In genomic region chr12:110702556-110702955, GRCm38 (mm10) we compare ENCODE assay signal across 8 mouse cellular contexts. TPM values are rescaled to one million over a fixed set of nuclear protein-coding genes. Genes with fewer than 3 reads are reported as not detected.
DNase-seq lines count a peak whose midpoint lies in the region; ATAC-seq and TF ChIP-seq lines count a peak whose summit lies in the region.

TSS of gene Hsp90aa1 (minus strand) at chr12:110702728.

- peaks cover 21 to 44% of the 10 kb centered on the region in 2 experiments for H3K4me1 ChIP-seq in MEL (ENCODE audit: control insufficient read depth in 1 of 2, insufficient read depth in 2 of 2, low read length in 2 of 2)
- H3K4me1 ChIP-seq in forebrain, embryonic 13.5 days = peaks cover 14% of the 10 kb centered on the region
- H3K4me1 ChIP-seq in hindbrain, embryonic 11.5 days (replicated peaks; ENCODE audit: control insufficient read depth, insufficient read depth, low read length) = no peaks in the 10 kb centered on the region
- H3K4me1 ChIP-seq in liver, embryonic 13.5 days (replicated peaks) = peaks cover 71% of the 10 kb centered on the region

- peak within 1 kb of the TSS; percentile 85 for H3K27ac ChIP-seq in MEL (ENCODE audit: control insufficient read depth, low read depth, low read length)
- H3K27ac ChIP-seq in forebrain, embryonic 13.5 days = no peak within 1 kb of the TSS
- no peak within 1 kb of the TSS for H3K27ac ChIP-seq in hindbrain, embryonic 11.5 days (ENCODE audit: low read depth, low read length)
- H3K27ac ChIP-seq in liver, embryonic 13.5 days = peak within 1 kb of the TSS; percentile 74

- DNase-seq in frontal cortex, adult 2 months (ENCODE audit: extremely low spot score in 1 of 2, low spot score in 1 of 2) = no peak
- no peak for DNase-seq in frontal cortex, postnatal 36 days (ENCODE audit: low spot score in 2 of 2)
- no peak for DNase-seq in MEL (ENCODE audit: low read depth, low spot score)
- DNase-seq in hindbrain, embryonic 11.5 days (ENCODE audit: low spot score) = no peak
- no peak for DNase-seq in liver, embryonic 13.5 days
- DNase-seq in retina, postnatal 1 day = no peak
- no peak for DNase-seq in retina, embryonic 14.5 days (ENCODE audit: low spot score)

- no peak for TF ChIP-seq POLR2A in MEL (IDR thresholded peaks at IDR 0.05; ENCODE audit: control insufficient read depth in 1 of 2, insufficient read depth in 1 of 2, low read depth in 1 of 2, low read length in 2 of 2, poor library complexity in 1 of 2)

- 63% methylated on average over 4 of the region's 4 CpGs for WGBS in forebrain, embryonic 13.5 days
- WGBS in hindbrain, embryonic 11.5 days = 54% methylated on average over 4 of the region's 4 CpGs
- 53% methylated on average over 4 of the region's 4 CpGs for WGBS in liver, embryonic 13.5 days (ENCODE audit: insufficient replicate concordance)

- H3K9ac ChIP-seq in MEL (ENCODE audit: control insufficient read depth, low read depth, low read length, poor library complexity, severe bottlenecking) = peak within 1 kb of the TSS; percentile 59
- no peak within 1 kb of the TSS for H3K9ac ChIP-seq in forebrain, embryonic 13.5 days
- no peak within 1 kb of the TSS for H3K9ac ChIP-seq in hindbrain, embryonic 11.5 days (ENCODE audit: low read depth, low read length)
- H3K9ac ChIP-seq in liver, embryonic 13.5 days = peak within 1 kb of the TSS; percentile 30; the same call in 1 of the 2 replicates

- TF ChIP-seq EP300 in MEL (IDR thresholded peaks at IDR 0.05; ENCODE audit: low read depth in 1 of 2, low read length in 2 of 2) = no peak; a peak in 1 of 4 replicates

- no peaks in the 10 kb centered on the region; the same call in 1 of the 2 replicates for H3K79me2 ChIP-seq in MEL (ENCODE audit: control insufficient read depth, insufficient read depth, low read length, poor library complexity)

- peaks cover 0 to 40% of the 10 kb centered on the region in 2 experiments; a peak in 2 of 4 replicates for H3K36me3 ChIP-seq in MEL (ENCODE audit: control insufficient read depth in 1 of 2, insufficient read depth in 2 of 2, low read length in 2 of 2)
- no peaks in the 10 kb centered on the region for H3K36me3 ChIP-seq in forebrain, embryonic 13.5 days (ENCODE audit: poor library complexity, severe bottlenecking)
- no peaks in the 10 kb centered on the region for H3K36me3 ChIP-seq in hindbrain, embryonic 11.5 days (ENCODE audit: control insufficient read depth, insufficient read depth, low read length)
- H3K36me3 ChIP-seq in liver, embryonic 13.5 days = no peaks in the 10 kb centered on the region

- TF ChIP-seq RAD21 in MEL (IDR thresholded peaks at IDR 0.05; ENCODE audit: low read depth, low read length) = no peak

- no peak for ATAC-seq in forebrain, embryonic 13.5 days
- no peak for ATAC-seq in hindbrain, embryonic 11.5 days (ENCODE audit: low FRiP score)
- no peak for ATAC-seq in liver, embryonic 13.5 days (ENCODE audit: low read depth)

- H3K9me3 ChIP-seq in MEL (replicated peaks; ENCODE audit: insufficient read depth, low read length) = no peaks in the 10 kb centered on the region
- H3K9me3 ChIP-seq in forebrain, embryonic 13.5 days (replicated peaks) = no peaks in the 10 kb centered on the region
- no peaks in the 10 kb centered on the region for H3K9me3 ChIP-seq in hindbrain, embryonic 11.5 days (ENCODE audit: control insufficient read depth, low read length)
- H3K9me3 ChIP-seq in liver, embryonic 13.5 days (replicated peaks) = no peaks in the 10 kb centered on the region

- peak within 1 kb of the TSS; percentile 43 to 50 for H3K4me3 ChIP-seq in MEL (ENCODE audit: control insufficient read depth in 1 of 2, insufficient read depth in 1 of 2, low read depth in 2 of 2, low read length in 2 of 2)
- no peak within 1 kb of the TSS for H3K4me3 ChIP-seq in forebrain, embryonic 13.5 days
- no peak within 1 kb of the TSS for H3K4me3 ChIP-seq in hindbrain, embryonic 11.5 days (ENCODE audit: low read depth, low read length)
- no peak within 1 kb of the TSS for H3K4me3 ChIP-seq in liver, embryonic 13.5 days (replicated peaks)

- no peak for TF ChIP-seq CTCF in MEL (IDR thresholded peaks at IDR 0.05 in 2 of 3, conservative IDR thresholded peaks at IDR 0.05 in 1 of 3; ENCODE audit: control insufficient read depth in 1 of 3, insufficient read depth in 1 of 3, low read depth in 2 of 3, low read length in 3 of 3, poor library complexity in 1 of 3, severe bottlenecking in 1 of 3)

- no peaks in the 10 kb centered on the region for H3K27me3 ChIP-seq in MEL (ENCODE audit: control insufficient read depth in 1 of 2, insufficient read depth in 2 of 2, low read length in 2 of 2)
- H3K27me3 ChIP-seq in forebrain, embryonic 13.5 days = peaks cover 3% of the 10 kb centered on the region; the same call in 1 of the 2 replicates
- H3K27me3 ChIP-seq in hindbrain, embryonic 11.5 days (ENCODE audit: control insufficient read depth, insufficient read depth, low read length) = no peaks in the 10 kb centered on the region
- no peaks in the 10 kb centered on the region for H3K27me3 ChIP-seq in liver, embryonic 13.5 days

- H3K4me2 ChIP-seq in forebrain, embryonic 13.5 days = no peak within 1 kb of the TSS
- H3K4me2 ChIP-seq in hindbrain, embryonic 11.5 days (replicated peaks; ENCODE audit: low read depth, low read length) = no peak within 1 kb of the TSS
- H3K4me2 ChIP-seq in liver, embryonic 13.5 days = no peak within 1 kb of the TSS

TF ChIP-seq in MEL, 35 proteins besides CTCF, POLR2A, EP300 and RAD21:
- no peak for TF ChIP-seq ZC3H11A (IDR thresholded peaks at IDR 0.05; ENCODE audit: low read depth, low read length)
- no peak for TF ChIP-seq TBP (IDR thresholded peaks at IDR 0.05; ENCODE audit: low read depth, low read length)
- TF ChIP-seq POLR2AphosphoS5 (IDR thresholded peaks at IDR 0.05; ENCODE audit: borderline replicate concordance, low read depth, low read length) = no peak
- no peak for TF ChIP-seq MAFK (IDR thresholded peaks at IDR 0.05; ENCODE audit: borderline replicate concordance, low read depth, low read length)
- no peak for TF ChIP-seq NRF1 (IDR thresholded peaks at IDR 0.05; ENCODE audit: insufficient read depth, low read depth, low read length, poor library complexity, severe bottlenecking)
- TF ChIP-seq GATA1 (IDR thresholded peaks at IDR 0.05; ENCODE audit: low read depth, low read length) = 0 out of 2 replicates have a peak, but pooled peaks have one; percentile 35
- 0 out of 2 replicates have a peak, but pooled peaks have one; percentile 25 for TF ChIP-seq MAX (IDR thresholded peaks at IDR 0.05; ENCODE audit: low read length)
- 0 out of 2 replicates have a peak, but pooled peaks have one; percentile 5 for TF ChIP-seq ZNF384 (IDR thresholded peaks at IDR 0.05; ENCODE audit: low read depth, low read length)
- TF ChIP-seq CHD1 (IDR thresholded peaks at IDR 0.05; ENCODE audit: low read depth, low read length) = 0 out of 2 replicates have a peak, but pooled peaks have one; percentile 47

RNA-seq across cellular contexts. Expression of gene Hsp90aa1, which starts in this region (rescaled TPM):
- polyA plus RNA-seq in frontal cortex, adult 2 months (2012; rRNA removed) = 470 and 567 TPM in 2 replicates
- 1,509 and 1,517 TPM in 2 replicates for total RNA-seq in MEL (2012; rRNA removed)
- 1,000 to 10,000 TPM in 1 of 2 experiments, 100 to 1,000 TPM in 1; 913 to 1,471 TPM for polyA plus RNA-seq in MEL (2012; ENCODE audit: insufficient read depth in 1 of 2, insufficient read length in 2 of 2, low read depth in 1 of 2, low replicate concordance in 2 of 2, missing spikeins in 1 of 2)
- 1,477 and 1,490 TPM in 2 replicates for polyA plus RNA-seq in forebrain, embryonic 13.5 days (2015; fragmentation: Nextera tagmentation; extraction: Ambion mirVana)
- 1,493 and 1,600 TPM in 2 replicates for polyA plus RNA-seq in hindbrain, embryonic 11.5 days (2014; fragmentation: Nextera tagmentation; extraction: Ambion mirVana)
- 1,126 and 1,282 TPM in 2 replicates for polyA plus RNA-seq in liver, embryonic 13.5 days (2015; fragmentation: Nextera tagmentation; extraction: Ambion mirVana)

Comparison
In these comparisons a context has a peak if more than half of its experiments do, and no peak if none do; other contexts are left out.
1. H3K27ac ChIP-seq: peak in MEL (single experiment) and liver, embryonic 13.5 days (single experiment); none in forebrain, embryonic 13.5 days (single experiment) and hindbrain, embryonic 11.5 days (single experiment).
2. H3K4me3 ChIP-seq: peak in MEL (2 of 2); none in forebrain, embryonic 13.5 days (single experiment), hindbrain, embryonic 11.5 days (single experiment) and liver, embryonic 13.5 days (single experiment).
3. H3K9ac ChIP-seq: peak in MEL (single experiment) and liver, embryonic 13.5 days (single experiment); none in forebrain, embryonic 13.5 days (single experiment) and hindbrain, embryonic 11.5 days (single experiment).